Mouse (Mus musculus): ENCODE measurements around the gene Unc5cl. TPM values are rescaled to one million over a fixed set of nuclear protein-coding genes. Genes with fewer than 3 reads are reported as not detected.
A peak's percentile ranks its signal among the peaks of the same experiment; 100 is the strongest.
"Not testable (repeated sequence)": the region's sequence is repeated elsewhere in the genome, so short reads cannot be mapped to it uniquely, and the experiment has no call there.

Gene Unc5cl
- polyA plus RNA-seq, 1 experiment from 2014 or later, result 0.50 TPM

GRCm38 (mm10) chr17:48454190-48454589, 511 bp upstream of the Unc5cl start:
- Histone ChIP-seq H3K9ac (ENCODE audit: low read length) (no peak overlapping the region), H3K9me3 (replicated peaks; ENCODE audit: control insufficient read depth, low read length) (no peaks in the 10 kb centered on the region), H3K27ac (ENCODE audit: low read depth, low read length) (no peak overlapping the region), H3K4me2 (ENCODE audit: low read length) (no peak overlapping the region), H3K27me3 (replicated peaks; ENCODE audit: control insufficient read depth, insufficient read depth, low read length) (no peaks in the 10 kb centered on the region), H3K4me1 (ENCODE audit: control insufficient read depth, insufficient read depth, low read length) (peaks cover 4% of the 10 kb centered on the region; the same call in 1 of the 2 replicates), H3K4me3 (ENCODE audit: low read depth, low read length) (no peak overlapping the region), H3K36me3 (ENCODE audit: control insufficient read depth, insufficient read depth, low read length) (no peaks in the 10 kb centered on the region)
- no peak for DNase-seq (ENCODE audit: low spot score)
- ATAC-seq, result no peak
- 53% methylated on average over 7 of the region's 7 CpGs for WGBS

GRCm38 (mm10) chr17:48455955-48456354, 1.3 kb downstream of the Unc5cl start:
- no peaks in the 10 kb centered on the region for H3K9me3 ChIP-seq (replicated peaks; ENCODE audit: control insufficient read depth, low read length)
- no peak overlapping the region for H3K27ac ChIP-seq (ENCODE audit: low read depth, low read length)
- 91% methylated on average over 2 of the region's 2 CpGs for WGBS
- DNase-seq (ENCODE audit: low spot score), result no peak
- H3K36me3 ChIP-seq (ENCODE audit: control insufficient read depth, insufficient read depth, low read length), result no peaks in the 10 kb centered on the region
- H3K27me3 ChIP-seq (replicated peaks; ENCODE audit: control insufficient read depth, insufficient read depth, low read length), result no peaks in the 10 kb centered on the region
- peaks cover 4% of the 10 kb centered on the region; the same call in 1 of the 2 replicates for H3K4me1 ChIP-seq (ENCODE audit: control insufficient read depth, insufficient read depth, low read length)
- no peak overlapping the region for H3K4me3 ChIP-seq (ENCODE audit: low read depth, low read length)
- no peak overlapping the region for H3K4me2 ChIP-seq (ENCODE audit: low read length)
- H3K9ac ChIP-seq (ENCODE audit: low read length), result no peak overlapping the region
- no peak for ATAC-seq

GRCm38 (mm10) chr17:48457971-48458653, 3.4 kb downstream of the Unc5cl start:
- Histone ChIP-seq H3K9me3 (replicated peaks; ENCODE audit: control insufficient read depth, low read length) (no peaks in the 10 kb centered on the region), H3K27me3 (replicated peaks; ENCODE audit: control insufficient read depth, insufficient read depth, low read length) (no peaks in the 10 kb centered on the region), H3K9ac (ENCODE audit: low read length) (no peak overlapping the region), H3K4me1 (ENCODE audit: control insufficient read depth, insufficient read depth, low read length) (no peaks in the 10 kb centered on the region), H3K4me2 (ENCODE audit: low read length) (no peak overlapping the region), H3K36me3 (ENCODE audit: control insufficient read depth, insufficient read depth, low read length) (no peaks in the 10 kb centered on the region), H3K4me3 (ENCODE audit: low read depth, low read length) (no peak overlapping the region), H3K27ac (ENCODE audit: low read depth, low read length) (no peak overlapping the region)
- WGBS, result 91% methylated on average over 13 of the region's 13 CpGs
- DNase-seq (ENCODE audit: low spot score) (no peak), ATAC-seq (no peak)

GRCm38 (mm10) chr17:48462096-48462495, 7.4 kb downstream of the Unc5cl start:
- Histone ChIP-seq H3K4me3 (ENCODE audit: low read depth, low read length) (no peak overlapping the region), H3K4me2 (ENCODE audit: low read length) (no peak overlapping the region), H3K27ac (ENCODE audit: low read depth, low read length) (no peak overlapping the region), H3K4me1 (ENCODE audit: control insufficient read depth, insufficient read depth, low read length) (no peaks in the 10 kb centered on the region), H3K36me3 (ENCODE audit: control insufficient read depth, insufficient read depth, low read length) (no peaks in the 10 kb centered on the region), H3K27me3 (replicated peaks; ENCODE audit: control insufficient read depth, insufficient read depth, low read length) (no peaks in the 10 kb centered on the region), H3K9ac (ENCODE audit: low read length) (no peak overlapping the region), H3K9me3 (replicated peaks; ENCODE audit: control insufficient read depth, low read length) (no peaks in the 10 kb centered on the region)
- no peak for ATAC-seq
- WGBS, result 94% methylated on average over 13 of the region's 13 CpGs
- no peak for DNase-seq (ENCODE audit: low spot score)

- DNase-seq (ENCODE audit: low spot score) (no peak), ATAC-seq (no peak)
- Histone ChIP-seq H3K9me3 (replicated peaks; ENCODE audit: control insufficient read depth, low read length) (no peaks in the 10 kb centered on the region), H3K27ac (ENCODE audit: low read depth, low read length) (no peak overlapping the region), H3K27me3 (replicated peaks; ENCODE audit: control insufficient read depth, insufficient read depth, low read length) (no peaks in the 10 kb centered on the region), H3K9ac (ENCODE audit: low read length) (no peak overlapping the region), H3K4me2 (ENCODE audit: low read length) (no peak overlapping the region), H3K4me1 (ENCODE audit: control insufficient read depth, insufficient read depth, low read length) (no peaks in the 10 kb centered on the region), H3K4me3 (ENCODE audit: low read depth, low read length) (no peak overlapping the region), H3K36me3 (ENCODE audit: control insufficient read depth, insufficient read depth, low read length) (no peaks in the 10 kb centered on the region)
- WGBS, result 93% methylated on average over 4 of the region's 4 CpGs
Measured at GRCm38 (mm10) chr17:48463391-48463790, 8.7 kb downstream of the Unc5cl start.

- no peak for DNase-seq (ENCODE audit: low spot score)
- 41% methylated on average over 22 of the region's 22 CpGs for WGBS
- no peaks in the 10 kb centered on the region for H3K27me3 ChIP-seq (replicated peaks; ENCODE audit: control insufficient read depth, insufficient read depth, low read length)
- H3K9me3 ChIP-seq (replicated peaks; ENCODE audit: control insufficient read depth, low read length), result no peaks in the 10 kb centered on the region
- H3K4me1 ChIP-seq (ENCODE audit: control insufficient read depth, insufficient read depth, low read length), result no peaks in the 10 kb centered on the region
- H3K36me3 ChIP-seq (ENCODE audit: control insufficient read depth, insufficient read depth, low read length), result no peaks in the 10 kb centered on the region
- H3K4me2 ChIP-seq (ENCODE audit: low read length), result peak overlapping the region; percentile 36
- H3K9ac ChIP-seq (ENCODE audit: low read length), result 0 out of 2 replicates have a peak overlapping the region, but pooled peaks have one; percentile 17
- H3K4me3 ChIP-seq (ENCODE audit: low read depth, low read length), result no peak overlapping the region
- no peak overlapping the region for H3K27ac ChIP-seq (ENCODE audit: low read depth, low read length)
- peak; percentile 50; the same call in 1 of the 2 replicates for ATAC-seq
Measured at GRCm38 (mm10) chr17:48466769-48467394, 12.2 kb downstream of the Unc5cl start.

- DNase-seq (ENCODE audit: low spot score) (peak; percentile 86), ATAC-seq (peak; percentile 88)
- no peaks in the 10 kb centered on the region for H3K9me3 ChIP-seq (replicated peaks; ENCODE audit: control insufficient read depth, low read length)
- H3K27me3 ChIP-seq (replicated peaks; ENCODE audit: control insufficient read depth, insufficient read depth, low read length), result no peaks in the 10 kb centered on the region
- no peak overlapping the region for H3K27ac ChIP-seq (ENCODE audit: low read depth, low read length)
- WGBS, result 10% methylated on average over 22 of the region's 22 CpGs
- H3K9ac ChIP-seq (ENCODE audit: low read length), result no peak overlapping the region
- no peaks in the 10 kb centered on the region for H3K36me3 ChIP-seq (ENCODE audit: control insufficient read depth, insufficient read depth, low read length)
- peak overlapping the region; percentile 36 for H3K4me2 ChIP-seq (ENCODE audit: low read length)
- no peak overlapping the region for H3K4me3 ChIP-seq (ENCODE audit: low read depth, low read length)
- no peaks in the 10 kb centered on the region for H3K4me1 ChIP-seq (ENCODE audit: control insufficient read depth, insufficient read depth, low read length)
Measured at GRCm38 (mm10) chr17:48467395-48468231, 12.9 kb downstream of the Unc5cl start.

- H3K27ac ChIP-seq (ENCODE audit: low read depth, low read length); H3K9ac ChIP-seq (ENCODE audit: low read length); H3K4me3 ChIP-seq (ENCODE audit: low read depth, low read length); H3K4me2 ChIP-seq (ENCODE audit: low read length); H3K36me3 ChIP-seq (ENCODE audit: control insufficient read depth, insufficient read depth, low read length); H3K4me1 ChIP-seq (ENCODE audit: control insufficient read depth, insufficient read depth, low read length); ATAC-seq; H3K9me3 ChIP-seq (replicated peaks; ENCODE audit: control insufficient read depth, low read length); DNase-seq (ENCODE audit: low spot score); H3K27me3 ChIP-seq (replicated peaks; ENCODE audit: control insufficient read depth, insufficient read depth, low read length): not testable (repeated sequence)
- 83% methylated on average over 6 of the region's 6 CpGs for WGBS
Measured at GRCm38 (mm10) chr17:48474282-48474681, 19.6 kb downstream of the Unc5cl start.

Data from forebrain, embryonic 14.5 days (tissue).